8 mouse cellular contexts compared by ENCODE assay signal in genomic region chr15:102326022-102326576, GRCm38 (mm10). TPM values are rescaled to one million over a fixed set of nuclear protein-coding genes. Genes with fewer than 3 reads are reported as not detected.
DNase-seq lines count a peak whose midpoint lies in the region; ATAC-seq and TF ChIP-seq lines count a peak whose summit lies in the region.

Pfdn5 (plus strand) TSS chr15:102326116.

- no peaks in the 10 kb centered on the region for H3K27me3 ChIP-seq in MEL (ENCODE audit: control insufficient read depth in 1 of 2, insufficient read depth in 2 of 2, low read length in 2 of 2)
- no peaks in the 10 kb centered on the region for H3K27me3 ChIP-seq in cerebellum, adult 2 months (ENCODE audit: control insufficient read depth, insufficient read depth, low read length)
- no peaks in the 10 kb centered on the region for H3K27me3 ChIP-seq in forebrain, postnatal 0 days (ENCODE audit: insufficient read depth, low read length)
- no peaks in the 10 kb centered on the region for H3K27me3 ChIP-seq in neural tube, embryonic 15.5 days (replicated peaks)

- H3K9ac ChIP-seq in MEL (ENCODE audit: control insufficient read depth, low read depth, low read length, poor library complexity, severe bottlenecking), result peak within 1 kb of the TSS; percentile 87
- H3K9ac ChIP-seq in forebrain, postnatal 0 days, result peak within 1 kb of the TSS; percentile 76
- H3K9ac ChIP-seq in neural tube, embryonic 15.5 days (replicated peaks), result peak within 1 kb of the TSS; percentile 85

- intact Hi-C loops in heart, postnatal 36 days (cut with DNase I), result no loop called here

- H3K36me3 ChIP-seq in MEL (ENCODE audit: control insufficient read depth in 1 of 2, insufficient read depth in 2 of 2, low read length in 2 of 2), result peaks cover 2 to 6% of the 10 kb centered on the region in 2 experiments; a peak in 3 of 4 replicates
- H3K36me3 ChIP-seq in forebrain, postnatal 0 days (ENCODE audit: insufficient read depth), result peaks cover 18% of the 10 kb centered on the region; the same call in 1 of the 2 replicates
- peaks cover 25% of the 10 kb centered on the region for H3K36me3 ChIP-seq in neural tube, embryonic 15.5 days

- ATAC-seq in forebrain, postnatal 0 days, result peak; percentile 98
- peak; percentile 94 for ATAC-seq in neural tube, embryonic 15.5 days (ENCODE audit: low FRiP score)

- H3K4me2 ChIP-seq in forebrain, postnatal 0 days (ENCODE audit: low read depth), result peak within 1 kb of the TSS; percentile 70
- H3K4me2 ChIP-seq in neural tube, embryonic 15.5 days, result peak within 1 kb of the TSS; percentile 75

- no peaks in the 10 kb centered on the region for H3K9me3 ChIP-seq in MEL (replicated peaks; ENCODE audit: insufficient read depth, low read length)
- H3K9me3 ChIP-seq in forebrain, postnatal 0 days (ENCODE audit: low read length), result no peaks in the 10 kb centered on the region
- no peaks in the 10 kb centered on the region for H3K9me3 ChIP-seq in neural tube, embryonic 15.5 days (replicated peaks)

- peak; percentile 48 to 76; a peak in 3 of 4 replicates for TF ChIP-seq POLR2A in MEL (IDR thresholded peaks at IDR 0.05; ENCODE audit: control insufficient read depth in 1 of 2, insufficient read depth in 1 of 2, low read depth in 1 of 2, low read length in 2 of 2, poor library complexity in 1 of 2)
- TF ChIP-seq POLR2A in cerebellum, adult 2 months (IDR thresholded peaks at IDR 0.05; ENCODE audit: borderline replicate concordance, insufficient read depth, low read length), result peak; percentile 61
- peak; percentile 75; the same call in 1 of the 2 replicates for TF ChIP-seq POLR2A in lung, adult 2 months (IDR thresholded peaks at IDR 0.05; ENCODE audit: borderline replicate concordance, extremely low read depth, low read depth, low read length)

- H3K4me1 ChIP-seq in MEL (ENCODE audit: control insufficient read depth in 1 of 2, insufficient read depth in 2 of 2, low read length in 2 of 2), result peaks cover 4 to 7% of the 10 kb centered on the region in 2 experiments; a peak in 3 of 4 replicates
- peaks cover 4% of the 10 kb centered on the region; the same call in 1 of the 2 replicates for H3K4me1 ChIP-seq in cerebellum, adult 2 months (ENCODE audit: control insufficient read depth, insufficient read depth, low read length)
- H3K4me1 ChIP-seq in forebrain, postnatal 0 days (ENCODE audit: insufficient read depth), result peaks cover 7% of the 10 kb centered on the region
- peaks cover 2% of the 10 kb centered on the region; the same call in 1 of the 2 replicates for H3K4me1 ChIP-seq in lung, adult 2 months (ENCODE audit: control insufficient read depth, insufficient read depth, low read length)
- peaks cover 27% of the 10 kb centered on the region for H3K4me1 ChIP-seq in neural tube, embryonic 15.5 days

- peak within 1 kb of the TSS; percentile 82 to 90 for H3K4me3 ChIP-seq in MEL (ENCODE audit: control insufficient read depth in 1 of 2, insufficient read depth in 1 of 2, low read depth in 2 of 2, low read length in 2 of 2)
- H3K4me3 ChIP-seq in cerebellum, adult 2 months (replicated peaks; ENCODE audit: insufficient read depth, low read depth, low read length), result peak within 1 kb of the TSS; percentile 78
- H3K4me3 ChIP-seq in forebrain, postnatal 0 days (ENCODE audit: low read depth, low read length), result peak within 1 kb of the TSS; percentile 79
- peak within 1 kb of the TSS; percentile 80 for H3K4me3 ChIP-seq in lung, adult 2 months (replicated peaks; ENCODE audit: extremely low read depth, low read depth, low read length)
- peak within 1 kb of the TSS; percentile 86 for H3K4me3 ChIP-seq in neural tube, embryonic 15.5 days (replicated peaks)

- under 1% methylated on average over 40 of the region's 40 CpGs for WGBS in cerebellum, adult 2 months
- WGBS in forebrain, postnatal 0 days, result 1% methylated on average over 40 of the region's 40 CpGs
- WGBS in lung, adult 2 months, result under 1% methylated on average over 40 of the region's 40 CpGs
- WGBS in neural tube, embryonic 15.5 days, result under 1% methylated on average over 40 of the region's 40 CpGs

- peak within 1 kb of the TSS; percentile 73 for H3K27ac ChIP-seq in MEL (ENCODE audit: control insufficient read depth, low read depth, low read length)
- peak within 1 kb of the TSS; percentile 46 for H3K27ac ChIP-seq in cerebellum, adult 2 months (ENCODE audit: insufficient read depth, low read length)
- H3K27ac ChIP-seq in forebrain, postnatal 0 days (ENCODE audit: low read depth, low read length), result peak within 1 kb of the TSS; percentile 67; the same call in 1 of the 2 replicates
- H3K27ac ChIP-seq in neural tube, embryonic 15.5 days (replicated peaks), result peak within 1 kb of the TSS; percentile 84

- no peak for TF ChIP-seq RAD21 in MEL (IDR thresholded peaks at IDR 0.05; ENCODE audit: low read depth, low read length)

- DNase-seq in MEL (ENCODE audit: low read depth, low spot score), result peak; percentile 97
- DNase-seq in cerebellum, adult 2 months, result peak; percentile 88
- peak; percentile 89 for DNase-seq in forebrain, postnatal 0 days
- DNase-seq in heart, postnatal 36 days, result peak; percentile 86 to 90
- peak; percentile 81 to 93 for DNase-seq in layer of hippocampus, adult 18-20 months (ENCODE audit: low spot score in 2 of 2)
- peak; percentile 81 for DNase-seq in lung, adult 2 months
- DNase-seq in testis, postnatal 10 days (ENCODE audit: low spot score), result peak; percentile 89

- peaks cover 12% of the 10 kb centered on the region for H3K79me2 ChIP-seq in MEL (ENCODE audit: control insufficient read depth, insufficient read depth, low read length, poor library complexity)

- TF ChIP-seq EP300 in MEL (IDR thresholded peaks at IDR 0.05; ENCODE audit: low read depth in 1 of 2, low read length in 2 of 2), result peak in 1 of 2 experiments; percentile 41; a peak in 1 of 4 replicates

- TF ChIP-seq CTCF in MEL (IDR thresholded peaks at IDR 0.05 in 2 of 3, conservative IDR thresholded peaks at IDR 0.05 in 1 of 3; ENCODE audit: control insufficient read depth in 1 of 3, insufficient read depth in 1 of 3, low read depth in 2 of 3, low read length in 3 of 3, poor library complexity in 1 of 3, severe bottlenecking in 1 of 3), result peak in 1 of 3 experiments; percentile 6; a peak in 1 of 6 replicates
- no peak; the same call in 1 of the 2 replicates for TF ChIP-seq CTCF in cerebellum, adult 2 months (IDR thresholded peaks at IDR 0.05; ENCODE audit: borderline replicate concordance, insufficient read depth, low read depth, low read length)
- peak; percentile 70 for TF ChIP-seq CTCF in forebrain, postnatal 0 days (IDR thresholded peaks at IDR 0.05; ENCODE audit: low read depth)
- TF ChIP-seq CTCF in lung, adult 2 months (IDR thresholded peaks at IDR 0.05; ENCODE audit: insufficient read depth, low read length), result no peak

TF ChIP-seq in MEL, 35 proteins besides CTCF, POLR2A, EP300 and RAD21:
- TF ChIP-seq ELF1 (IDR thresholded peaks at IDR 0.05; ENCODE audit: low read depth, low read length) (peak; percentile 82), ETS1 (IDR thresholded peaks at IDR 0.05; ENCODE audit: low read depth, low read length) (peak; percentile 40; the same call in 1 of the 2 replicates), TCF12 (IDR thresholded peaks at IDR 0.05; ENCODE audit: low read depth, low read length) (peak; percentile 81), BHLHE40 (IDR thresholded peaks at IDR 0.05; ENCODE audit: borderline replicate concordance, low read depth, low read length) (0 out of 2 replicates have a peak, but pooled peaks have one; percentile 29), MYC (IDR thresholded peaks at IDR 0.05; ENCODE audit: low read depth, low read length) (peak; percentile 77; the same call in 1 of the 2 replicates), MAZ (IDR thresholded peaks at IDR 0.05; ENCODE audit: low read depth, low read length) (peak; percentile 76; the same call in 1 of the 2 replicates), TBP (IDR thresholded peaks at IDR 0.05; ENCODE audit: low read depth, low read length) (peak; percentile 90), GABPA (IDR thresholded peaks at IDR 0.05; ENCODE audit: low read depth, low read length) (peak; percentile 68; the same call in 1 of the 2 replicates), CHD2 (IDR thresholded peaks at IDR 0.05; ENCODE audit: low read length) (no peak), USF1 (IDR thresholded peaks at IDR 0.05; ENCODE audit: low read depth, low read length) (no peak), SIN3A (IDR thresholded peaks at IDR 0.05; ENCODE audit: low read length) (peak; percentile 96), ZC3H11A (IDR thresholded peaks at IDR 0.05; ENCODE audit: low read depth, low read length) (no peak), USF2 (IDR thresholded peaks at IDR 0.05; ENCODE audit: borderline replicate concordance in 1 of 2, insufficient read depth in 1 of 2, low read depth in 1 of 2, low read length in 2 of 2) (no peak), MAX (IDR thresholded peaks at IDR 0.05; ENCODE audit: low read length) (peak; percentile 49; the same call in 1 of the 2 replicates), KAT2A (conservative IDR thresholded peaks at IDR 0.05; ENCODE audit: low read depth, low read length) (peak; percentile 68; the same call in 1 of the 2 replicates), HCFC1 (IDR thresholded peaks at IDR 0.05; ENCODE audit: low read depth, low read length) (peak; percentile 90), MXI1 (IDR thresholded peaks at IDR 0.05; ENCODE audit: low read depth, low read length) (peak; percentile 84)

RNA-seq across cellular contexts. Expression of gene Pfdn5, which starts in this region (rescaled TPM):
- total RNA-seq in MEL (2012; rRNA removed), result 290 and 302 TPM in 2 replicates
- 1,000 to 10,000 TPM in 1 of 2 experiments, 100 to 1,000 TPM in 1; 465 to 7,439 TPM for polyA plus RNA-seq in MEL (2012; ENCODE audit: insufficient read depth in 1 of 2, insufficient read length in 2 of 2, low read depth in 1 of 2, low replicate concordance in 2 of 2, missing spikeins in 1 of 2)
- polyA plus RNA-seq in cerebellum, adult 2 months (2012; rRNA removed), result 318 and 360 TPM in 2 replicates
- total RNA-seq in forebrain, postnatal 0 days (2014; rRNA removed), result 177 and 262 TPM in 2 replicates
- 518 and 621 TPM in 2 replicates for polyA plus RNA-seq in forebrain, postnatal 0 days (2015; fragmentation: Nextera tagmentation; extraction: Ambion mirVana)
- 100 to 1,000 TPM; 308 to 311 TPM for total RNA-seq in heart, postnatal 36 days (2021)
- total RNA-seq in layer of hippocampus, adult 18-20 months (2021), result 100 to 1,000 TPM; 469 to 474 TPM
- 66.1 and 121 TPM in 2 replicates for polyA plus RNA-seq in lung, adult 2 months (2012; rRNA removed)
- 427 and 485 TPM in 2 replicates for polyA plus RNA-seq in neural tube, embryonic 15.5 days (2015; fragmentation: Nextera tagmentation; extraction: Ambion mirVana)

Comparison
In these comparisons a context has a peak if more than half of its experiments do, and no peak if none do; other contexts are left out.
1. Peak in every context shown above with its lines: DNase-seq, ATAC-seq, H3K4me3 ChIP-seq and H3K27ac ChIP-seq.